Mouse (Mus musculus): ENCODE results near the gene Matn4.

DNA sequence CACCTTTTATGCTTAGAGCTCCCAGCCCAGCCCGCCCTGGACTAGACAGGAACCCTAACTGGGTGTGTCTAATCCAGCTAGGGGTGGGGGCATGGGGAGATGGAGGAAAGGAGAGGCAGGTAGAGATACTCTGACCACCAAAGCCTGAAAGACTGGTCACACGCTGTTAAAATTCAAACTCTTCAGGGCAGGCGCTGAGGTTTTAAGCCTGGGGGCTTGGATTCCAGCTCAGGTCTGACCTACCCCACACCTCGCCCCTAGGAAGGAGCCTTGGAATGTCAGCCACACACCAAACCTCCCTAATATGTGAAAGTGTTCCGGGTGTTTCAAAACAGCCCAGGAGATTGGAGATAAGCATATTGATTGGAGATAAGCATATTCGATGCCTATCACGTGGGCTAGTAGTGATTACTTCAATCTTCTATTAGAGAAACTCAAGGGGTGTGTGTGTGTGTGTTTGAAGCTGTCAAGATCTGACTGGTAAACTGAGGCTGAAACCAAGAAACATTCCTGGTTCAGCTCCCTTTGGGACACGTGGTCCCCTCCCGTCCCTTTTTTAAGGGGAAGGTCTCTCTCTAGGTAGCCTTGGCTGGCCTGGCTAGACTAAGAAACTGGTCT, 28.4 kb upstream of the Matn4 start:
- TF ChIP-seq POLR2A (IDR thresholded peaks at IDR 0.05; ENCODE audit: insufficient read depth, low read depth, low read length), result no peak
- no peak for TF ChIP-seq CTCF (IDR thresholded peaks at IDR 0.05)
- TF ChIP-seq EP300 (IDR thresholded peaks at IDR 0.05; ENCODE audit: insufficient read depth, low read depth, low read length), result no peak

Data from heart, adult 2 months (tissue).